Mouse (Mus musculus): ENCODE results near the gene Echdc3.

DNA sequence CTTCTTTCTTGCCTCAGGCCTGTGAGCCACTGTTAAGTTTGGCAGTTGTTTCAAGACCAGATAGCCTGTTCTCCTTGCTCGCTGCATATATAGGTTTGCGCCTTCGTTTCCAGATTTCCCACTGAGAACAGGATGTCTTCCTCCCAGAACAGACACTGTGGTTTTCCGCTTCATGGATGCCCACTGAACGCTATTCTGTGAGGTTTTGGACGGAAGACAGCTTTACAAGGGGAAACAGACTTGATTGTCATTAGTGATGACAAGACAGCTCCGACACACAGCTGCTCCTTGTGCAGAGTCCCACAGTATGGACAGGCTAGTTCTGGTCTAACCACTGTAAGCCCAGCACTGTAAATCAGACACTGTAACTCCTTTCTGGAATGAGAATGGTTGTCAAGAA, 18.3 kb downstream of the Echdc3 start:
- TF ChIP-seq CTCF (IDR thresholded peaks at IDR 0.05; ENCODE audit: borderline replicate concordance, extremely low read depth, insufficient read depth, insufficient read length) (no peak), POLR2A (IDR thresholded peaks at IDR 0.05; ENCODE audit: borderline replicate concordance, extremely low read depth, insufficient read depth, insufficient read length, poor library complexity, severe bottlenecking) (no peak)

Measured in brain, embryonic 14.5 days (tissue).